Comparison of ENCODE assay signal across 8 mouse cellular contexts in the genomic region with DNA sequence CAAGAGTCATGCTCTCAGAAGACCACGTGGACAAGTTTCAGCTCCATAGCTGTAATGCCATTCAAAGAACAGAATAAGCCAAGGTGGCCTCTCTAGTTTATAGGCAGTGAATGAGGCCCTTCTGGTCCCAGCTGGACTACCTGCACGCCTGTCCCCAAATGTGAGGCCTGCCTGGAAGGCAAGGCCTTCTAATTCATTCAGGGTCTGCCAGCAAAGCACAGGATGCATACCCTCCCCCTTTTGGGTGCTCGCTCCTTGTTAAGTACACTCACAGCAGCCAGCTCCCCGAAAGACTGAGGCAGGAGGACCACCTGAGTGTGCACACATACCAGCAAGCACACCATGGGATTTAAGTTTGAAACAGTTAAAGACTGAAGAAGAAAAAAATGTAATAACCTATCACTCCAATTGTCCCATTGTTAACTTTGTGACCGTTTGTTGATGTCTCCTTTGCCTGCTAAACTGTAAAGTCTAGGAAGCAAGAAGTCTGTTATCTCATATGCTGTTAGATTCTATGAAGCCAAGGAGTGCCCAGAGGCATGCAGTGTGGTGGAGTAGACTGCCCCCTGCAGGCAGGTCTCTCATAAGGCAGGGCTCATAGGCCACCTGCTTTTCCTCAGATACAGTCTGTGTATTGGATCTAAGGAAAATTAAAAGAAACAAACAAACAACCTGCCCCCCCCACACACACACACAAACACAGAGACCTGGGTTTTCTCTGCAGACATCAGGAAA. TPM values are rescaled to one million over a fixed set of nuclear protein-coding genes. Genes with fewer than 3 reads are reported as not detected.
A peak's percentile ranks its signal among the peaks of the same experiment; 100 is the strongest.
DNase-seq lines count a peak whose midpoint lies in the region.

No protein-coding gene starts in this region.

- DNase-seq in 416B (ENCODE audit: low read depth) (peak; percentile 80), MEL-GATA-1-ER (ENCODE audit: extremely low read depth, low read depth) (peak; percentile 61)
- peak; percentile 80 for DNase-seq in cerebellum, adult 9-11 months
- peak; percentile 68 to 73 for DNase-seq in gastrocnemius, adult 8-10 months (ENCODE audit: low spot score in 2 of 2)
- peak; percentile 91 for DNase-seq in layer of hippocampus, adult 11-12 months (ENCODE audit: low spot score)
- DNase-seq in lung, postnatal 10 days, result peak; percentile 89
- peak; percentile 91 for DNase-seq in right cerebral cortex, postnatal 4 days
- peak; percentile 48 for DNase-seq in yolk sac, embryonic 10.5 days (ENCODE audit: low spot score)

RNA-seq across cellular contexts. Expression of a gene that starts 3.6 kb away (rescaled TPM):
- 1 to 10 TPM; 5.3 to 7.0 (median 6.2) TPM for total RNA-seq in gastrocnemius, adult 8-10 months (2022)

Comparison
In these comparisons a context has a peak if more than half of its experiments do, and no peak if none do; other contexts are left out.
1. Peak in every context shown above with its lines: DNase-seq.